Mouse (Mus musculus) liver, embryonic 14.5 days (tissue): ENCODE results near the gene Cfap58. TPM values are rescaled to one million over a fixed set of nuclear protein-coding genes. Genes with fewer than 3 reads are reported as not detected.

Source experiments
- ATAC-seq: fragments of 200-750 bp; cut with Nextera tagmentation; 2 replicates; pipeline ENCODE4 v1.8.0; 2017; ENCODE audit warnings: moderate number of reproducible peaks, mild to moderate bottlenecking, moderate library complexity; ENCODE audit not compliant: insufficient read depth
- DNase-seq, 3 experiments: peaks; one replicate each; pipeline ENCODE4 v3.0.0-alpha.2; 2012 to 2013; ENCODE audit warnings: low read depth in 3 of 3, low spot score in 3 of 3
- H3K27ac ChIP-seq: fragments of 300-500 bp; sonication (generic); 2 replicates; pipeline ENCODE4 v1.5.1; 2014; ENCODE audit warnings: moderate library complexity, mild to moderate bottlenecking, control low read depth, inconsistent platforms
- H3K27me3 ChIP-seq: fragments of 300-500 bp; sonication (generic); 2 replicates; pipeline ENCODE4 v1.6.1; 2014; ENCODE audit warnings: mild to moderate bottlenecking, low read length, moderate library complexity; ENCODE audit not compliant: control insufficient read depth, insufficient read depth
- H3K36me3 ChIP-seq: fragments of 300-500 bp; sonication (generic); replicated peaks from 2 replicates; pipeline ENCODE4 v1.6.1; 2014; ENCODE audit warnings: low read depth; ENCODE audit not compliant: control insufficient read depth, insufficient read depth
- H3K4me1 ChIP-seq, 2 experiments: fragments of 200-500 bp in 1 of 2; fragments of 300-500 bp in 1 of 2; sonication (generic) in 1 of 2; replicated peaks; 2 replicates each; pipeline ENCODE4 v1.6.1; 2012 to 2014; ENCODE audit warnings: antibody characterized with exemption in 1 of 2, inconsistent platforms in 1 of 2, low read length in 1 of 2; ENCODE audit not compliant: control insufficient read depth in 2 of 2, insufficient read depth in 2 of 2
- H3K4me2 ChIP-seq: fragments of 300-500 bp; sonication (generic); 2 replicates; pipeline ENCODE4 v1.6.1; 2014; ENCODE audit warnings: low read depth, mild to moderate bottlenecking, control low read depth, moderate library complexity
- H3K4me3 ChIP-seq, 2 experiments: fragments of 200-500 bp in 1 of 2; fragments of 300-500 bp in 1 of 2; sonication (generic) in 1 of 2; 2 replicates each; pipeline ENCODE4 v1.5.1; 2012 to 2014; ENCODE audit warnings: low read depth in 2 of 2, low read length in 2 of 2, mild to moderate bottlenecking in 2 of 2, control low read depth in 1 of 2, inconsistent platforms in 1 of 2, moderate library complexity in 1 of 2; ENCODE audit not compliant: insufficient read depth in 1 of 2
- H3K9ac ChIP-seq: fragments of 300-500 bp; sonication (generic); replicated peaks from 2 replicates; pipeline ENCODE4 v1.6.1; 2014; ENCODE audit warnings: mild to moderate bottlenecking, control low read depth, moderate library complexity
- H3K9me3 ChIP-seq: fragments of 300-500 bp; sonication (generic); 2 replicates; pipeline ENCODE4 v1.6.1; 2016; ENCODE audit warnings: low read length, mixed read lengths; ENCODE audit not compliant: control insufficient read depth
- CTCF ChIP-seq: IDR thresholded peaks from 2 replicates; pipeline ENCODE4 v1.5.1; 2016; ENCODE audit warnings: antibody characterized with exemption, low read depth, control low read depth
- EP300 ChIP-seq: IDR thresholded peaks from 2 replicates; pipeline ENCODE4 v1.6.1; 2016; ENCODE audit warnings: antibody characterized with exemption, low read depth
- WGBS: fragments of 180-500 bp; shearing (Covaris S2); extraction: QIAGEN DNeasy Blood & Tissue Kit; methylation state at CpG from one replicate; pipeline ENCODE4 v1.1.7; 2014; ENCODE audit not compliant: insufficient replicate concordance; 5-methylcytosine and 5-hydroxymethylcytosine counted together
- polyA plus RNA-seq, 2 experiments: library from polyadenylated mRNA; depleted of rRNA in 1 of 2; stranded (reverse) in 1 of 2; unstranded in 1 of 2; fragments of >200 nt; fragmentation: Nextera tagmentation in 1 of 2; extraction: Ambion mirVana in 1 of 2; gene quantifications; 2 replicates each; pipeline versions ENCODE4 v1.2.1 to v1.2.3; 2012 to 2014

The Cfap58 gene
- polyA plus RNA-seq (2012; rRNA removed) (not detected in 2 replicates), polyA plus RNA-seq (2014; fragmentation: Nextera tagmentation; extraction: Ambion mirVana) (not detected in 2 replicates)

GRCm38 (mm10) chr19:47937443-47938406 lies at the start of gene Cfap58:
TSS of gene Cfap58 (plus strand) at chr19:47937675.
- ATAC-seq = peak; percentile 23; the same call in 1 of the 2 replicates
- no peak for TF ChIP-seq EP300
- TF ChIP-seq CTCF = peak; percentile 37
- H3K4me1 ChIP-seq = no peaks in the 10 kb centered on the region; a peak in 1 of 4 replicates
- peak in 1 of 3 experiments; percentile 16 for DNase-seq
- no peak within 1 kb of the TSS for H3K9ac ChIP-seq
- no peaks in the 10 kb centered on the region for H3K9me3 ChIP-seq
- H3K27me3 ChIP-seq = peaks cover 14% of the 10 kb centered on the region
- 10% methylated on average over 41 of the region's 41 CpGs for WGBS
- H3K36me3 ChIP-seq = no peaks in the 10 kb centered on the region
- no peak within 1 kb of the TSS for H3K27ac ChIP-seq
- H3K4me3 ChIP-seq = peak within 1 kb of the TSS; percentile 19 to 45
- peak within 1 kb of the TSS; percentile 40 for H3K4me2 ChIP-seq

GRCm38 (mm10) chr19:47888037-47888436 lies 49.4 kb upstream of the Cfap58 start:
- H3K4me2 ChIP-seq = no peak overlapping the region
- WGBS = 73% methylated on average over 8 of the region's 8 CpGs
- no peak overlapping the region for H3K4me3 ChIP-seq
- DNase-seq = no peak
- no peaks in the 10 kb centered on the region for H3K9me3 ChIP-seq
- H3K9ac ChIP-seq = no peak overlapping the region
- H3K27me3 ChIP-seq = no peaks in the 10 kb centered on the region
- H3K36me3 ChIP-seq = no peaks in the 10 kb centered on the region
- H3K4me1 ChIP-seq = peaks cover 0 to 4% of the 10 kb centered on the region in 2 experiments; a peak in 1 of 4 replicates
- TF ChIP-seq CTCF (no peak), EP300 (no peak)
- no peak for ATAC-seq
- no peak overlapping the region for H3K27ac ChIP-seq

GRCm38 (mm10) chr19:47890489-47891130 lies 46.9 kb upstream of the Cfap58 start:
- TF ChIP-seq CTCF (no peak), EP300 (no peak)
- Histone ChIP-seq H3K36me3 (no peaks in the 10 kb centered on the region), H3K27me3 (no peaks in the 10 kb centered on the region), H3K27ac (no peak overlapping the region), H3K9ac (no peak overlapping the region), H3K4me2 (no peak overlapping the region; the same call in 1 of the 2 replicates), H3K4me3 (no peak overlapping the region), H3K9me3 (no peaks in the 10 kb centered on the region), H3K4me1 (peaks cover 0 to 4% of the 10 kb centered on the region in 2 experiments; a peak in 1 of 4 replicates)
- ATAC-seq (no peak), DNase-seq (no peak)
- 33% methylated on average over 10 of the region's 10 CpGs for WGBS

GRCm38 (mm10) chr19:47891562-47892312 lies 45.7 kb upstream of the Cfap58 start:
- no peak for ATAC-seq
- no peaks in the 10 kb centered on the region for H3K9me3 ChIP-seq
- no peak overlapping the region for H3K4me3 ChIP-seq
- no peak overlapping the region for H3K4me2 ChIP-seq
- no peaks in the 10 kb centered on the region for H3K27me3 ChIP-seq
- no peak for TF ChIP-seq CTCF
- no peak for TF ChIP-seq EP300
- H3K9ac ChIP-seq = no peak overlapping the region
- peaks cover 0 to 4% of the 10 kb centered on the region in 2 experiments; a peak in 1 of 4 replicates for H3K4me1 ChIP-seq
- WGBS = 75% methylated on average over 11 of the region's 11 CpGs
- H3K36me3 ChIP-seq = no peaks in the 10 kb centered on the region; the same call in 1 of the 2 replicates
- no peak overlapping the region for H3K27ac ChIP-seq
- no peak for DNase-seq
